Mouse (Mus musculus) neural tube, embryonic 13.5 days (tissue): Measurements from ENCODE around the gene Olfr1241. TPM values are rescaled to one million over a fixed set of nuclear protein-coding genes. Genes with fewer than 3 reads are reported as not detected.

ENCODE experiments used
- ATAC-seq: fragments of 200-750 bp; cut with Nextera tagmentation; 2 replicates; pipeline ENCODE4 v1.8.0; 2017; ENCODE audit warnings: low read depth, mild to moderate bottlenecking, moderate TSS enrichment, moderate library complexity
- H3K27ac ChIP-seq: fragments of 300-500 bp; sonication (generic); replicated peaks from 2 replicates; pipeline ENCODE4 v1.5.1; 2015; ENCODE audit warnings: moderate library complexity, mild to moderate bottlenecking, inconsistent platforms
- H3K27me3 ChIP-seq: fragments of 300-500 bp; sonication (generic); 2 replicates; pipeline ENCODE4 v1.6.1; 2015; ENCODE audit warnings: mild to moderate bottlenecking, inconsistent platforms
- H3K36me3 ChIP-seq: fragments of 300-500 bp; sonication (generic); 2 replicates; pipeline ENCODE4 v1.6.1; 2015; ENCODE audit warnings: mild to moderate bottlenecking, inconsistent platforms
- H3K4me1 ChIP-seq: fragments of 300-500 bp; sonication (generic); replicated peaks from 2 replicates; pipeline ENCODE4 v1.6.1; 2015; ENCODE audit warnings: inconsistent platforms
- H3K4me2 ChIP-seq: fragments of 300-500 bp; sonication (generic); 2 replicates; pipeline ENCODE4 v1.6.1; 2015; ENCODE audit warnings: inconsistent platforms, mild to moderate bottlenecking, moderate library complexity
- H3K4me3 ChIP-seq: fragments of 300-500 bp; sonication (generic); 2 replicates; pipeline ENCODE4 v1.5.1; 2015; ENCODE audit warnings: mild to moderate bottlenecking, inconsistent platforms
- H3K9ac ChIP-seq: fragments of 300-500 bp; sonication (generic); 2 replicates; pipeline ENCODE4 v1.6.1; 2015; ENCODE audit warnings: moderate library complexity, mild to moderate bottlenecking, inconsistent platforms
- H3K9me3 ChIP-seq: fragments of 300-500 bp; sonication (generic); 2 replicates; pipeline ENCODE4 v1.6.1; 2016; ENCODE audit warnings: inconsistent platforms
- WGBS: fragments of 180-500 bp; shearing (Covaris S2); methylation state at CpG from one replicate; pipeline ENCODE4 v1.1.7; 2015; 5-methylcytosine and 5-hydroxymethylcytosine counted together
- polyA plus RNA-seq: library from polyadenylated mRNA; unstranded; fragments of >200 nt; fragmentation: Nextera tagmentation; extraction: Ambion mirVana; gene quantifications from 2 replicates; pipeline ENCODE4 v1.2.1, GENCODE M21; 2015

Gene Olfr1241
- polyA plus RNA-seq = not detected in 2 replicates

- Histone ChIP-seq H3K27me3 (no peaks in the 10 kb centered on the region), H3K36me3 (no peaks in the 10 kb centered on the region), H3K4me1 (no peaks in the 10 kb centered on the region), H3K4me3 (no peak within 1 kb of the TSS), H3K4me2 (no peak within 1 kb of the TSS), H3K27ac (no peak within 1 kb of the TSS), H3K9ac (no peak within 1 kb of the TSS), H3K9me3 (no peaks in the 10 kb centered on the region)
- ATAC-seq = no peak
These were observed at the start of gene Olfr1241 for GRCm38 (mm10) chr2:89487026-89487425. TSS of gene Olfr1241 (minus strand) at chr2:89487126.

GRCm38 (mm10) chr2:89531387-89531786 is 44.5 kb upstream of the Olfr1241 start, which contains the start of gene Olfr1243:
TSS of gene Olfr1243 (minus strand) at chr2:89531487.
- Histone ChIP-seq H3K27me3 (no peaks in the 10 kb centered on the region), H3K36me3 (no peaks in the 10 kb centered on the region), H3K4me2 (no peak within 1 kb of the TSS), H3K4me3 (no peak within 1 kb of the TSS), H3K4me1 (no peaks in the 10 kb centered on the region), H3K27ac (no peak within 1 kb of the TSS), H3K9ac (no peak within 1 kb of the TSS), H3K9me3 (no peaks in the 10 kb centered on the region)
- ATAC-seq = no peak
- WGBS = 89% methylated on average over 1 of the region's 1 CpGs

- H3K4me1 ChIP-seq = no peaks in the 10 kb centered on the region
- H3K27ac ChIP-seq = no peak within 1 kb of the TSS
- H3K4me2 ChIP-seq = no peak within 1 kb of the TSS
- no peak within 1 kb of the TSS for H3K4me3 ChIP-seq
- no peaks in the 10 kb centered on the region for H3K36me3 ChIP-seq
- 85% methylated on average over 1 of the region's 1 CpGs for WGBS
- H3K27me3 ChIP-seq = no peaks in the 10 kb centered on the region
- H3K9ac ChIP-seq = no peak within 1 kb of the TSS
- no peak for ATAC-seq
- no peaks in the 10 kb centered on the region for H3K9me3 ChIP-seq
These were observed 11.3 kb upstream of the Olfr1241 start, which contains the start of gene Olfr1242 for GRCm38 (mm10) chr2:89498235-89498634. TSS of gene Olfr1242 (minus strand) at chr2:89498335.

GRCm38 (mm10) chr2:89442900-89443299 is 44.0 kb downstream of the Olfr1241 start, which contains the start of gene Olfr1240:
TSS of gene Olfr1240 (minus strand) at chr2:89443000.
- Histone ChIP-seq H3K9me3 (no peaks in the 10 kb centered on the region), H3K4me1 (no peaks in the 10 kb centered on the region), H3K27ac (no peak within 1 kb of the TSS), H3K9ac (no peak within 1 kb of the TSS), H3K27me3 (no peaks in the 10 kb centered on the region), H3K36me3 (no peaks in the 10 kb centered on the region), H3K4me3 (no peak within 1 kb of the TSS), H3K4me2 (no peak within 1 kb of the TSS)
- ATAC-seq = no peak
- WGBS = 92% methylated on average over 3 of the region's 3 CpGs

Other genes with a start within 250 kb of the Olfr1241 start
- gene Olfr1228, start 233.1 kb downstream of the Olfr1241 start, polyA plus RNA-seq = not detected in 2 replicates
- gene Olfr1229, start 199.1 kb downstream of the Olfr1241 start, polyA plus RNA-seq = not detected in 2 replicates
- gene Olfr1230, start 189.9 kb downstream of the Olfr1241 start, polyA plus RNA-seq = not detected in 2 replicates
- not detected in 2 replicates for gene Olfr1231, start 180.1 kb downstream of the Olfr1241 start, polyA plus RNA-seq
- gene Olfr1232, start 157.5 kb downstream of the Olfr1241 start, polyA plus RNA-seq = not detected in 2 replicates
- gene Olfr1233, start 144.7 kb downstream of the Olfr1241 start, polyA plus RNA-seq = not detected in 2 replicates
- not detected in 2 replicates for gene Olfr1234, start 122.3 kb downstream of the Olfr1241 start, polyA plus RNA-seq
- not detected in 2 replicates for gene Olfr1238, start 77.5 kb downstream of the Olfr1241 start, polyA plus RNA-seq
- gene Olfr1239, start 66.7 kb downstream of the Olfr1241 start, polyA plus RNA-seq = not detected in 2 replicates
- gene Olfr1240, start 44.1 kb downstream of the Olfr1241 start, polyA plus RNA-seq = not detected in 2 replicates
- gene Olfr1242, start 11.2 kb upstream of the Olfr1241 start, polyA plus RNA-seq = not detected in 2 replicates
- gene Olfr1243, start 44.4 kb upstream of the Olfr1241 start, polyA plus RNA-seq = not detected in 2 replicates
- not detected in 2 replicates for gene Olfr1245, start 91.3 kb upstream of the Olfr1241 start, polyA plus RNA-seq
- gene Olfr1246, start 106.0 kb upstream of the Olfr1241 start, polyA plus RNA-seq = not detected in 2 replicates
- not detected in 2 replicates for gene Olfr1247, start 127.0 kb upstream of the Olfr1241 start, polyA plus RNA-seq
- gene Olfr1248, start 131.1 kb upstream of the Olfr1241 start, polyA plus RNA-seq = not detected in 2 replicates
- gene Olfr1249, start 147.9 kb upstream of the Olfr1241 start, polyA plus RNA-seq = not detected in 2 replicates
- gene Olfr1250, start 174.3 kb upstream of the Olfr1241 start, polyA plus RNA-seq = not detected in 2 replicates
- not detected in 2 replicates for gene Olfr1251, start 184.8 kb upstream of the Olfr1241 start, polyA plus RNA-seq
- gene Olfr1252, start 237.9 kb upstream of the Olfr1241 start, polyA plus RNA-seq = not detected in 2 replicates